In genomic region chr10:75688598-75688997, GRCm38 (mm10) we compare ENCODE assay signal across 18 mouse cellular contexts.
"Had no signal": no experiment of that assay in that cellular context is flagged by ENCODE, and none has a peak within 500 bp of the region (broad histone marks: within the 10 kb centered on the region; RNA-seq: fewer than 3 reads in every experiment).

No protein-coding gene starts in this region.

- DNase-seq: liver, postnatal 0 days; lung, adult 2 months; lung, postnatal 14 days; lung, postnatal 36 days; right cerebral cortex, postnatal 25 days; thymus, adult 2 months; thymus, postnatal 25 days; thymus, postnatal 4 days had no signal

- H3K4me1 ChIP-seq: lung, embryonic 15.5 days; stomach, embryonic 15.5 days had no signal

- H3K27ac ChIP-seq: lung, embryonic 15.5 days; macrophage; midbrain, embryonic 13.5 days; midbrain, embryonic 15.5 days; neural tube, embryonic 12.5 days; stomach, embryonic 15.5 days; stomach, postnatal 0 days had no signal

- H3K9me3 ChIP-seq: lung, embryonic 15.5 days; megakaryocyte, embryonic 14.5 days; midbrain, embryonic 13.5 days; midbrain, embryonic 15.5 days; neural tube, embryonic 12.5 days; stomach, embryonic 15.5 days had no signal

- H3K9ac ChIP-seq: liver, postnatal 0 days; lung, embryonic 15.5 days; midbrain, embryonic 13.5 days; midbrain, embryonic 15.5 days; neural tube, embryonic 12.5 days; stomach, embryonic 15.5 days had no signal

- H3K4me2 ChIP-seq: lung, embryonic 15.5 days; midbrain, embryonic 11.5 days; midbrain, embryonic 13.5 days; midbrain, embryonic 15.5 days; neural tube, embryonic 12.5 days; stomach, embryonic 15.5 days had no signal

- H3K4me3 ChIP-seq: lung, embryonic 15.5 days; megakaryocyte, embryonic 14.5 days; midbrain, embryonic 13.5 days; midbrain, embryonic 15.5 days; neural tube, embryonic 12.5 days; stomach, embryonic 15.5 days had no signal

- H3K27me3 ChIP-seq: lung, embryonic 15.5 days; megakaryocyte, embryonic 14.5 days; midbrain, embryonic 13.5 days; midbrain, embryonic 15.5 days; neural tube, embryonic 12.5 days; stomach, embryonic 15.5 days had no signal

- ATAC-seq: liver, postnatal 0 days; lung, postnatal 0 days; midbrain, embryonic 13.5 days; midbrain, embryonic 15.5 days had no signal
